Mouse (Mus musculus): ENCODE measurements around the gene Zbtb44. TPM values are rescaled to one million over a fixed set of nuclear protein-coding genes. Genes with fewer than 3 reads are reported as not detected.

Zbtb44 gene
- polyA plus RNA-seq, 1 experiment from 2014 or later = 3.6 TPM

- no peak overlapping the region for H3K27ac ChIP-seq (replicated peaks)
- 84% methylated on average over 13 of the region's 13 CpGs for WGBS
- peaks cover 25% of the 10 kb centered on the region; the same call in 1 of the 2 replicates for H3K4me1 ChIP-seq
Measured at GRCm38 (mm10) chr9:31122464-31123030, 92.1 kb downstream of the Zbtb44 start.

More at GRCm38 (mm10) chr9:31122464-31123030, 92.1 kb downstream of the Zbtb44 start:
- H3K9me3 ChIP-seq (replicated peaks) = no peaks in the 10 kb centered on the region
- no peaks in the 10 kb centered on the region for H3K27me3 ChIP-seq (ENCODE audit: low read depth, poor library complexity, severe bottlenecking)
- DNase-seq (ENCODE audit: low spot score) = no peak
- H3K36me3 ChIP-seq = no peaks in the 10 kb centered on the region
- H3K4me3 ChIP-seq = no peak overlapping the region

Other genes with a start within 250 kb of the Zbtb44 start
- gene Adamts15, start 108.2 kb upstream of the Zbtb44 start, polyA plus RNA-seq (2016; fragmentation: Nextera tagmentation; extraction: Ambion mirVana) = 4.9 and 5.2 TPM in 2 replicates
- 0.61 and 1.0 TPM in 2 replicates for gene Adamts8, start 88.1 kb upstream of the Zbtb44 start, polyA plus RNA-seq (2016; fragmentation: Nextera tagmentation; extraction: Ambion mirVana)
- gene St14, start 101.2 kb downstream of the Zbtb44 start, polyA plus RNA-seq (2016; fragmentation: Nextera tagmentation; extraction: Ambion mirVana) = 2.5 and 2.7 TPM in 2 replicates
- 226 and 239 TPM in 2 replicates for gene Aplp2, start 181.2 kb downstream of the Zbtb44 start, polyA plus RNA-seq (2016; fragmentation: Nextera tagmentation; extraction: Ambion mirVana)
- gene Prdm10, start 249.9 kb downstream of the Zbtb44 start, polyA plus RNA-seq (2016; fragmentation: Nextera tagmentation; extraction: Ambion mirVana) = 7.3 and 8.7 TPM in 2 replicates

Data from midbrain, embryonic 10.5 days (tissue).